Mouse (Mus musculus): ENCODE results near the gene Ltbp4. TPM values are rescaled to one million over a fixed set of nuclear protein-coding genes. Genes with fewer than 3 reads are reported as not detected.

Gene Ltbp4
- 31.0 and 41.7 TPM in 2 replicates for polyA plus RNA-seq (2015; fragmentation: Nextera tagmentation; extraction: Ambion mirVana)

GRCm38 (mm10) chr7:27337175-27337853 lies at the start of gene Ltbp4:
TSS of gene Ltbp4 (minus strand) at chr7:27337692.
- Histone ChIP-seq H3K27me3 (peaks cover 72% of the 10 kb centered on the region), H3K9ac (peak within 1 kb of the TSS; percentile 39), H3K27ac (peak within 1 kb of the TSS; percentile 1; the same call in 1 of the 2 replicates), H3K36me3 (peaks cover 14% of the 10 kb centered on the region), H3K4me2 (peak within 1 kb of the TSS; percentile 86), H3K9me3 (replicated peaks) (no peaks in the 10 kb centered on the region), H3K4me1 (peaks cover 52% of the 10 kb centered on the region), H3K4me3 (replicated peaks) (peak within 1 kb of the TSS; percentile 41)
- under 1% methylated on average over 36 of the region's 36 CpGs for WGBS
- peak; percentile 71 for ATAC-seq (replicated peaks; ENCODE audit: low FRiP score)

- Histone ChIP-seq H3K9me3 (replicated peaks) (no peaks in the 10 kb centered on the region), H3K4me3 (replicated peaks) (no peak overlapping the region), H3K4me2 (no peak overlapping the region), H3K9ac (no peak overlapping the region), H3K27ac (no peak overlapping the region), H3K27me3 (peaks cover 24% of the 10 kb centered on the region; the same call in 1 of the 2 replicates), H3K4me1 (peaks cover 4% of the 10 kb centered on the region; the same call in 1 of the 2 replicates), H3K36me3 (no peaks in the 10 kb centered on the region)
- 37% methylated on average over 4 of the region's 4 CpGs for WGBS
- ATAC-seq (replicated peaks; ENCODE audit: low FRiP score): 0 out of 2 replicates have a peak, but pooled peaks have one; percentile 67
Observed at GRCm38 (mm10) chr7:27384731-27385130, 47.2 kb upstream of the Ltbp4 start.

GRCm38 (mm10) chr7:27384134-27384533 lies 46.6 kb upstream of the Ltbp4 start:
- Histone ChIP-seq H3K9ac (no peak overlapping the region), H3K27ac (no peak overlapping the region), H3K4me3 (replicated peaks) (no peak overlapping the region), H3K36me3 (no peaks in the 10 kb centered on the region), H3K4me1 (peaks cover 4% of the 10 kb centered on the region; the same call in 1 of the 2 replicates), H3K9me3 (replicated peaks) (no peaks in the 10 kb centered on the region), H3K27me3 (peaks cover 28% of the 10 kb centered on the region), H3K4me2 (no peak overlapping the region)
- ATAC-seq (replicated peaks; ENCODE audit: low FRiP score): no peak
- WGBS: 72% methylated on average over 5 of the region's 5 CpGs

- Histone ChIP-seq H3K4me1 (peaks cover 4% of the 10 kb centered on the region; the same call in 1 of the 2 replicates), H3K27me3 (peaks cover 27% of the 10 kb centered on the region; the same call in 1 of the 2 replicates), H3K4me2 (no peak overlapping the region), H3K4me3 (replicated peaks) (no peak overlapping the region), H3K27ac (no peak overlapping the region), H3K36me3 (no peaks in the 10 kb centered on the region), H3K9ac (no peak overlapping the region), H3K9me3 (replicated peaks) (no peaks in the 10 kb centered on the region)
- ATAC-seq (replicated peaks; ENCODE audit: low FRiP score): no peak
- WGBS: 90% methylated on average over 1 of the region's 1 CpGs
Observed at GRCm38 (mm10) chr7:27383233-27383632, 45.7 kb upstream of the Ltbp4 start.

GRCm38 (mm10) chr7:27381560-27381959 lies 44.1 kb upstream of the Ltbp4 start:
- Histone ChIP-seq H3K9me3 (replicated peaks) (no peaks in the 10 kb centered on the region), H3K4me3 (replicated peaks) (no peak overlapping the region), H3K36me3 (no peaks in the 10 kb centered on the region), H3K4me1 (peaks cover 4% of the 10 kb centered on the region; the same call in 1 of the 2 replicates), H3K4me2 (no peak overlapping the region), H3K27me3 (peaks cover 37% of the 10 kb centered on the region), H3K27ac (no peak overlapping the region), H3K9ac (no peak overlapping the region)
- WGBS: 51% methylated on average over 4 of the region's 4 CpGs
- ATAC-seq (replicated peaks; ENCODE audit: low FRiP score): no peak

GRCm38 (mm10) chr7:27381009-27381408 lies 43.5 kb upstream of the Ltbp4 start:
- WGBS: 32% methylated on average over 1 of the region's 1 CpGs
- no peak overlapping the region for H3K4me2 ChIP-seq

GRCm38 (mm10) chr7:27379836-27380235 lies 42.3 kb upstream of the Ltbp4 start:
- ATAC-seq (replicated peaks; ENCODE audit: low FRiP score): no peak
- no peak overlapping the region for H3K4me2 ChIP-seq
- WGBS: 87% methylated on average over 6 of the region's 6 CpGs
- no peaks in the 10 kb centered on the region for H3K36me3 ChIP-seq
- H3K4me3 ChIP-seq (replicated peaks): no peak overlapping the region
- no peak overlapping the region for H3K9ac ChIP-seq
- peaks cover 53% of the 10 kb centered on the region for H3K27me3 ChIP-seq
- peaks cover 7% of the 10 kb centered on the region; the same call in 1 of the 2 replicates for H3K4me1 ChIP-seq
- no peaks in the 10 kb centered on the region for H3K9me3 ChIP-seq (replicated peaks)
- no peak overlapping the region for H3K27ac ChIP-seq

More at GRCm38 (mm10) chr7:27381009-27381408, 43.5 kb upstream of the Ltbp4 start:
- H3K27ac ChIP-seq: no peak overlapping the region
- no peaks in the 10 kb centered on the region for H3K9me3 ChIP-seq (replicated peaks)
- H3K9ac ChIP-seq: no peak overlapping the region
- ATAC-seq (replicated peaks; ENCODE audit: low FRiP score): no peak
- peaks cover 43% of the 10 kb centered on the region for H3K27me3 ChIP-seq
- H3K4me3 ChIP-seq (replicated peaks): no peak overlapping the region
- H3K36me3 ChIP-seq: no peaks in the 10 kb centered on the region
- H3K4me1 ChIP-seq: peaks cover 4% of the 10 kb centered on the region; the same call in 1 of the 2 replicates

GRCm38 (mm10) chr7:27378431-27378830 lies 40.9 kb upstream of the Ltbp4 start:
- H3K9ac ChIP-seq: no peak overlapping the region
- H3K9me3 ChIP-seq (replicated peaks): peaks cover 3% of the 10 kb centered on the region; the same call in 1 of the 2 replicates
- peaks cover 3% of the 10 kb centered on the region; the same call in 1 of the 2 replicates for H3K4me1 ChIP-seq
- H3K4me3 ChIP-seq (replicated peaks): no peak overlapping the region
- no peak overlapping the region for H3K4me2 ChIP-seq
- no peak overlapping the region for H3K27ac ChIP-seq
- ATAC-seq (replicated peaks; ENCODE audit: low FRiP score): no peak
- no peaks in the 10 kb centered on the region for H3K36me3 ChIP-seq
- peaks cover 66% of the 10 kb centered on the region for H3K27me3 ChIP-seq
- WGBS: 20% methylated on average over 4 of the region's 4 CpGs

- Histone ChIP-seq H3K36me3 (no peaks in the 10 kb centered on the region), H3K4me2 (peak overlapping the region; percentile 36), H3K4me3 (replicated peaks) (peak overlapping the region; percentile 16), H3K4me1 (peaks cover 10% of the 10 kb centered on the region), H3K9ac (no peak overlapping the region), H3K27ac (no peak overlapping the region), H3K9me3 (replicated peaks) (peaks cover 3% of the 10 kb centered on the region; the same call in 1 of the 2 replicates), H3K27me3 (peaks cover 90% of the 10 kb centered on the region)
- no peak for ATAC-seq (replicated peaks; ENCODE audit: low FRiP score)
- WGBS: under 1% methylated on average over 22 of the region's 22 CpGs
Observed at GRCm38 (mm10) chr7:27375274-27375673, 37.8 kb upstream of the Ltbp4 start.

GRCm38 (mm10) chr7:27371715-27372462 lies 34.4 kb upstream of the Ltbp4 start:
- 5% methylated on average over 44 of the region's 44 CpGs for WGBS

GRCm38 (mm10) chr7:27369111-27369510 lies 31.6 kb upstream of the Ltbp4 start:
- WGBS: 78% methylated on average over 19 of the region's 19 CpGs
- peaks cover 3% of the 10 kb centered on the region; the same call in 1 of the 2 replicates for H3K9me3 ChIP-seq (replicated peaks)
- H3K27me3 ChIP-seq: peaks cover 100% of the 10 kb centered on the region
- no peak overlapping the region for H3K4me3 ChIP-seq (replicated peaks)
- H3K4me1 ChIP-seq: peaks cover 21% of the 10 kb centered on the region
- H3K36me3 ChIP-seq: no peaks in the 10 kb centered on the region
- no peak overlapping the region for H3K27ac ChIP-seq
- ATAC-seq (replicated peaks; ENCODE audit: low FRiP score): no peak
- no peak overlapping the region for H3K4me2 ChIP-seq
- no peak overlapping the region for H3K9ac ChIP-seq

More at GRCm38 (mm10) chr7:27371715-27372462, 34.4 kb upstream of the Ltbp4 start:
- peaks cover 97% of the 10 kb centered on the region for H3K27me3 ChIP-seq
- 0 out of 2 replicates have a peak overlapping the region, but pooled peaks have one; percentile 21 for H3K9ac ChIP-seq
- no peak overlapping the region for H3K27ac ChIP-seq
- H3K36me3 ChIP-seq: no peaks in the 10 kb centered on the region
- H3K4me1 ChIP-seq: peaks cover 17% of the 10 kb centered on the region
- ATAC-seq (replicated peaks; ENCODE audit: low FRiP score): no peak; the same call in 1 of the 2 replicates
- H3K4me3 ChIP-seq (replicated peaks): peak overlapping the region; percentile 29
- peaks cover 3% of the 10 kb centered on the region; the same call in 1 of the 2 replicates for H3K9me3 ChIP-seq (replicated peaks)
- H3K4me2 ChIP-seq: peak overlapping the region; percentile 49

GRCm38 (mm10) chr7:27367976-27368375 lies 30.5 kb upstream of the Ltbp4 start:
- Histone ChIP-seq H3K4me1 (peaks cover 24% of the 10 kb centered on the region), H3K4me3 (replicated peaks) (peak overlapping the region; percentile 20), H3K9me3 (replicated peaks) (no peaks in the 10 kb centered on the region), H3K36me3 (no peaks in the 10 kb centered on the region), H3K27ac (no peak overlapping the region), H3K27me3 (peaks cover 100% of the 10 kb centered on the region), H3K4me2 (peak overlapping the region; percentile 48), H3K9ac (no peak overlapping the region)
- no peak for ATAC-seq (replicated peaks; ENCODE audit: low FRiP score)
- 15% methylated on average over 11 of the region's 11 CpGs for WGBS
